Mouse (Mus musculus): ENCODE measurements at regions not wholly inside any gene's neighbourhood (a gene's known extent, or its start where the extent isn't known, plus 50 kb on each side); places are given as distances from the start of the nearest gene placed in this dataset.

DNA sequence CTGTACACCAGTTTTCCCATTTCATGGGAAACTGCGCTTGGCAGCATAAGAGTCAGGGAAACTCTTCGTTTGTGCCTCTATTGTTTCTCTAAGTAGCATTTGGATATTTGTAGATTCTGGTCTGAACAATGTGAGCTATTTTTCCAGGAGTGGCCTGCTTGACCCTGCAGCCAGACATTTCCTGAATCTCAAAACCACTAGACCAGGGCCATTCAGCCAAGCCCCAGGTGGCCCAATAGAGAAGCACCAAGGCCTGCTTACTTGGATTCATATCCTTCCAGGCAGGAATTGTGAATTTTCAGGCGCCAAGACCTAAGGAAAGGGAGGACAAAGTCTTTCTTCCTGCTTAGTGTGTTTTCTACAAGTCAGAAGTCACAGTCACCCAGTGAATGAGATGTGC, 85.9 kb upstream of the Hs3st1 start:
- DNase-seq = no peak

DNA sequence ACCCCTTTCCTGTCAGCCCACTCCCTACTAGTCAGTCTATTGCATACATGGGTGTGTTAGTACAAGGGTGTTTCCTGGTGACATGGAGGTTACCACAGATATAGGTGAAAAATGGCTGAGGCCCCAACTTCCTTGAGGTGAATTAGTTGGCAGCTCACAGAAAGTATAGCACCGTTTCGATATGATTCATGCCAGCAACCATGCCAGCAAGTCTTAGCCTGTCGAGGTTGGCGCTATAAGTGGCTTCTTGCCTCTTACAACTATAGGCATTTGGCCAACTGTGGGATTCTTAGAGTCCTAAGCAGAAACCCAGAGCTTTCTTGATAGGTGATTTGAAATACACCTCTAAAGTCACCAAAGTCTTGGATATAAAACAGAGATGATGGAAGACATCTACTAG, 85.3 kb upstream of the Hs3st1 start:
- no peak for DNase-seq

DNA sequence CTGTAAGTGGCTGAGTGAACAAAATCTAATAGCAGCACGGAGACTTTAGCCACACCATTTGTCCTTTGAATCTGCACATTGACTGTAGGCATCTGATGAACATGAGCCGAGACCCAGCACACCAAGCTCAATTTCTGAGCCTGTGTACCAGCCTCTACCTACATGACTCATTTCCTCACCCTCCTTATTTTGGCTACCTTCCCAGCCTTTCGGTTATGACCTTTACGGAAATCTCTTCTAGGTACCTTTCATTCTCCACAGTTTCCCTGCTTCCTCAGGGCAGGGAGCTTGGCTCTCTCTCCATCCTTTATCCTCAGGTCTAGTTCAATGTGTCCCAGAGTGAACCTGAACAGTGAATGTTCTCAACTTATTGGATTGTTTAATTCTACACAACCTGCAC, 77.3 kb upstream of the Hs3st1 start:
- peak; percentile 40 for DNase-seq

DNA sequence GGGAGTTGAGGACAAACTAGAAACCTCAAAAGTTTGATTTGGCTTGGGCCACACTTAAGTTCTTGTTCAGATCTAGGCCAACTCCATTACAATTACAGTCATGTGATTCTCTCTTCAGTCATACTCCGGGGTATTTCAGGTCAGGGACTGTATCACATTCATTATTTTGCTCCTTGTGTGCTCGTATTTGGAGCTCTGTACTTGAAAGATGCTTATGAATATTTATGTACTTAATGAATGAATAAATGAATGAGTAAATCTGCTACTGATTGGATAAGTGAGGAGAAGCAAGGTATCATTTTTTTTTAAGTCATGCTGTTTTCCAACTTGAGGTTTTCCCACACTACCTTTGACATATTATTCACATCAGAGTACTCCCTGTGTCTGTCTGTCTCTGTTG, 69.4 kb upstream of the Hs3st1 start:
- no peak for DNase-seq

DNA sequence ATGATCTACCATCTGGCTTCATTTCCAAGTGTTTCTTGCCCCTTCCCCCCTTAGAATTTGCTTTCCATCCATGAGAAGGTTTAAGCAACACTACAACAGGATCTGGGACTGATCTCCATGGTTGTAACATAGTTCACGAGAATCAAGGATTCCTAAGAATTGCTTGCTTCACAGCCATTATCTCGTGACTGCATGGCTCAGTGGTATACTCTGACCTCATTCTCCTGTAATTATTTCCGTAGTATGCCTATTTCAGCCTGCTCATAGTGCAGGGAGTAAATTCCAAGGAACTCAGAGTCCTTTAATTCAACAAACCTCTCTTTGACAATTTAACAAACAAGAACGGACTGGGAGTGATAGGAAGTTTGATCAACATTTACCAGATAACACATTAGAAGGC, 51.4 kb upstream of the Hs3st1 start:
- DNase-seq = no peak

Data from cerebellum, adult 9-11 months (tissue).